Mouse (Mus musculus) stomach, embryonic 14.5 days (tissue): ENCODE data around the gene Bace1. TPM values are rescaled to one million over a fixed set of nuclear protein-coding genes. Genes with fewer than 3 reads are reported as not detected.
A peak's percentile ranks its signal among the peaks of the same experiment; 100 is the strongest.

Source experiments
- ATAC-seq: fragments of 200-750 bp; cut with Nextera tagmentation; 2 replicates; pipeline ENCODE4 v1.8.0; 2017; ENCODE audit warnings: low read depth, moderate TSS enrichment; ENCODE audit not compliant: insufficient number of reproducible peaks, insufficient read depth, low FRiP score
- H3K27ac ChIP-seq: fragments of 300-500 bp; sonication (generic); 2 replicates; pipeline ENCODE4 v1.5.1; 2014; ENCODE audit warnings: mild to moderate bottlenecking, low read length, moderate library complexity, mixed read lengths
- H3K27me3 ChIP-seq: fragments of 300-500 bp; sonication (generic); 2 replicates; pipeline ENCODE4 v1.6.1; 2014; ENCODE audit warnings: low read length, control low read depth, mixed read lengths; ENCODE audit not compliant: control insufficient read depth, insufficient read depth
- H3K36me3 ChIP-seq: fragments of 300-500 bp; sonication (generic); 2 replicates; pipeline ENCODE4 v1.6.1; 2014; ENCODE audit warnings: mild to moderate bottlenecking, control low read depth, low read length, moderate library complexity, mixed read lengths; ENCODE audit not compliant: control insufficient read depth, insufficient read depth
- H3K4me1 ChIP-seq: fragments of 300-500 bp; sonication (generic); 2 replicates; pipeline ENCODE4 v1.6.1; 2014; ENCODE audit warnings: low read length, control low read depth, mixed read lengths; ENCODE audit not compliant: control insufficient read depth, insufficient read depth
- H3K4me2 ChIP-seq: fragments of 300-500 bp; sonication (generic); replicated peaks from 2 replicates; pipeline ENCODE4 v1.6.1; 2014; ENCODE audit warnings: low read depth, low read length, control low read depth
- H3K4me3 ChIP-seq: fragments of 300-500 bp; sonication (generic); 2 replicates; pipeline ENCODE4 v1.5.1; 2014; ENCODE audit warnings: low read depth, low read length, control low read depth
- H3K9ac ChIP-seq: fragments of 300-500 bp; sonication (generic); replicated peaks from 2 replicates; pipeline ENCODE4 v1.6.1; 2014; ENCODE audit warnings: low read depth, mild to moderate bottlenecking, control low read depth, low read length, moderate library complexity, mixed read lengths
- H3K9me3 ChIP-seq: fragments of 300-500 bp; sonication (generic); 2 replicates; pipeline ENCODE4 v1.6.1; 2016; ENCODE audit warnings: low read depth, low read length, control low read depth; ENCODE audit not compliant: control insufficient read depth
- WGBS: fragments of 180-500 bp; shearing (Covaris S2); extraction: QIAGEN DNeasy Blood & Tissue Kit; methylation state at CpG from one replicate; pipeline ENCODE4 v1.1.7; 2014; 5-methylcytosine and 5-hydroxymethylcytosine counted together
- polyA plus RNA-seq: library from polyadenylated mRNA; unstranded; fragments of >200 nt; fragmentation: Nextera tagmentation; extraction: Ambion mirVana; gene quantifications from 2 replicates; pipeline ENCODE4 v1.2.1, GENCODE M21; 2014

Gene Bace1
- polyA plus RNA-seq, 1 experiment from 2014 or later = 34.3 TPM

DNA sequence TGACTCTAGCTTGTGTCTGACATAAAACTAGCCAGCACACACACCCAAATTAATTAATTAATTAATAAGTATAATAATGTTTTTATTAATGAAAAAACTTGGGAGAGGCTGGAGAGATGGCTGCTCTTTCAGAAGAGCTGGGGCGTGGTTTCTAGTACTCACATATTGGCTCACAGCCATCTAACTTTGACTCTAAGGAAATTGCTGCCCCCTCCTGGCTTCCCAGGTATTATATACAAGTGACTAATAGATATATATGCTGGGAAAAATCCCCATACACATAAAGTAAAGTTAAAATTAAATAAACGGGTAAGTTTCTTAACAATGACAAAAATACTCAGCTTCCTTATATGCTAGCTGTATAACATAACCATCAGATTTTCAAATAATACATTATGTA, 39.5 kb downstream of the Bace1 start:
- H3K4me1 ChIP-seq = no peaks in the 10 kb centered on the region
- H3K9ac ChIP-seq = no peak overlapping the region
- no peak overlapping the region for H3K4me3 ChIP-seq
- H3K27ac ChIP-seq = no peak overlapping the region
- H3K36me3 ChIP-seq = peaks cover 33% of the 10 kb centered on the region; the same call in 1 of the 2 replicates
- ATAC-seq = no peak
- no peak overlapping the region for H3K4me2 ChIP-seq
- H3K9me3 ChIP-seq = no peaks in the 10 kb centered on the region
- no peaks in the 10 kb centered on the region for H3K27me3 ChIP-seq
- WGBS = 75% methylated on average over 2 of the region's 2 CpGs

DNA sequence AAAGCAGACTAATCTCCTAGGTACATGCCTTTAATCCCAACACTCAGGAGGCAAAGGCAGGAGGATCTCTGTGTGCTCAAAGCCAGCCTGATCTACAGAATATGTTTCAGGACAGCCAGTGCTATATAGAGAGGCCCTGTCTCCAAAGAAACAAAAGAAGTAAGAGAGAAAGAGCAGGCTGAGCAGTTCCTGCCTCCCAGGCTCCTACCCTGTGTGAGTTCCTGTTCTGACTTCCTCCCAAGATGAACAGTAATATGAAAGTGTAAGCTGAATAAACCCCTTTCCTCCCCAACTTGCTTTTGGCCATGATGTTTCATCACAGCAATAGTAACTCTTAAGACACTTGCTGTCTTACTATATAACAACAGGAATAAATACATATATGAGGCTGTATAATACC, 55.3 kb downstream of the Bace1 start:
- peaks cover 70% of the 10 kb centered on the region for H3K36me3 ChIP-seq
- H3K27ac ChIP-seq = no peak overlapping the region
- H3K27me3 ChIP-seq = no peaks in the 10 kb centered on the region
- H3K9ac ChIP-seq = no peak overlapping the region
- H3K4me2 ChIP-seq = no peak overlapping the region
- no peaks in the 10 kb centered on the region for H3K4me1 ChIP-seq
- ATAC-seq = no peak
- no peak overlapping the region for H3K4me3 ChIP-seq
- no peaks in the 10 kb centered on the region for H3K9me3 ChIP-seq

DNA sequence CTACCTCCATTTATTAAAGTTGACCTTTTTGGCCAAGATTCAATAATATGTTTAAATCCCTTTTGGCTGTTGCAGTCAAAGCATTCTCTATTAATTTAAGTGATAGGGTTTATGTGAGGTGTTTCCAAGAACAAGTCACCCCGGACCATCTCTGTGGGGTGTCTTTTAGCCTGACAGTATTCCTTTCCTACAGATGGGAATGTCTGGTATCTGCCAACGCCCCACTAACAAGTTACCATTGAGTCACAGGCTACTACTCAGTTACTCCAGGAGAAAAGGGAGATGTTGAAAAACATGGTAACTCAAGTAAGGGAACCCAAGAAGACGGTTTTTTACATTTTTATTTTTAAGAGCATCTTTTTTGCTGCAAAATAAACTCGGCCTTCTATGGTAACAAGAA, 66.8 kb downstream of the Bace1 start:
- peak overlapping the region; percentile 80 for H3K4me3 ChIP-seq
- peak overlapping the region; percentile 90 for H3K9ac ChIP-seq
- no peak for ATAC-seq
- 49% methylated on average over 4 of the region's 4 CpGs for WGBS
- H3K9me3 ChIP-seq = no peaks in the 10 kb centered on the region
- H3K27me3 ChIP-seq = no peaks in the 10 kb centered on the region
- no peak overlapping the region for H3K27ac ChIP-seq
- peaks cover 13% of the 10 kb centered on the region for H3K36me3 ChIP-seq
- H3K4me1 ChIP-seq = peaks cover 14% of the 10 kb centered on the region
- peak overlapping the region; percentile 45 for H3K4me2 ChIP-seq

DNA sequence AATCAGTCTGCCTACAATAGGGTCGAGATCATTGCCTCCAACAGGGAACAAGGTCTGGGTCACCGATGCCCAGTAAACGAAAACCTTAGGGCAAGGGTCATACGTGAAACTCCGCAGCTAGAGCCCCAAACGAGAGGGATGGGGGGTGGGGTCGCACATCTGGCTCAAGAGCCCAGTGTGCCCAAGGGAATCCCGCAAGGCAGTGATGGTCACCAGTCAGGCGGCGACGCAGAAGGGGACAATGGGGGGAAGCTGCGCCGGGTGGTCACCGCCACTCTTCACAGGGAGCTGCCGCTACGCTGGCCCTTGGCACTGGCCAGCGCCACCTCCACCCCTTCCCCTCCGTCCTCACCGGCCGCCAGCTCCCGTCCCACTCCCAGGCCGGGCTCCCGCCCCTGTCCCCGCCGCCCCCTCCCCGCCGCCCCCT, 67.4 kb downstream of the Bace1 start:
- WGBS = 2% methylated on average over 23 of the region's 27 CpGs
- Histone ChIP-seq H3K36me3 (peaks cover 14% of the 10 kb centered on the region), H3K27me3 (no peaks in the 10 kb centered on the region), H3K4me3 (peak overlapping the region; percentile 80), H3K9me3 (no peaks in the 10 kb centered on the region), H3K4me1 (peaks cover 14% of the 10 kb centered on the region), H3K27ac (peak overlapping the region; percentile 91), H3K4me2 (peak overlapping the region; percentile 45), H3K9ac (peak overlapping the region; percentile 90)
- peak; percentile 59 for ATAC-seq

DNA sequence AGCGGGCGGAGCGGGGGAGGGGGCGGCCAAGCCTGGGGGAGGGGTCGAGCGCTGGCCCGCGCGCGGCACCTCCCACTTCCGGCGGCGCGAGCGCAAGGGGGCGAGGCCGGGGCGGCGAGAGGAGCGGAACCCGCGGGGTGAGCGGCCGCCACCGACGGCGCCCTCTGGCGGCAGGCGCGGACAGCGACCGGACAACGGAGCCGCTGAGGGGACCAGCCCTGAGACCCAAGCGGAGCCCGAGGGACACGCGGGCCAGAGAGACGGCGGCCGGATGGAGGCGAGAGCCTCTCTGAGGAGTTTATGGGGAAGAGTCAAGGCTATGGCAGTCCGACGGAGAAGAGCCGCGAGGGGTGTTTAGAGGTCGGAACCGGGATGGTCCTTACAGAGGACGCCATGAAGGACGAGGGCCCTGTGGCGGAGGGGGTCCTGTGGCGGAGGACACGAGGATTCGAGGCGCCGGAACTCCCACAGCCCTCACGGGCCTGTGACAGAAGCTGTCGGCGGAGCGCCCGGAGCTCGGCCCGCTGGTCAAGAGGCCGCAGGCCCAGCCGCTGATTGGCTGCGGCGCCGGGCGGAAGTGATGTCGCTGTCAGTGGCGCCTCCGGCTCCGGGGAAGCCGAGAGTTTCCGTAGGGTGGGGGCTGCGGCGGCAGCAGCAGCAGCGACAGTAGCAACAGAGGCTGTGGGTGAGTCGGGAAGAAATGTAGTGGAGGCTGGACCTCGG, 68.1 kb downstream of the Bace1 start, which contains the start of the genes Pcsk7 and Rnf214:
Gene Pcsk7, plus strand, starts transcription at position 143 of the 723 bp plus-strand sequence.
Gene Rnf214, minus strand, starts transcription at position 557 of the 723 bp plus-strand sequence.
- Histone ChIP-seq H3K27me3 (no peaks in the 10 kb centered on the region), H3K4me2 (peak within 1 kb of the TSS; percentile 55), H3K36me3 (peaks cover 19% of the 10 kb centered on the region), H3K27ac (peak within 1 kb of the TSS; percentile 91), H3K9me3 (no peaks in the 10 kb centered on the region), H3K9ac (peak within 1 kb of the TSS; percentile 90), H3K4me1 (peaks cover 14% of the 10 kb centered on the region), H3K4me3 (peak within 1 kb of the TSS; percentile 80)
- WGBS = 0% methylated on average over 72 of the region's 80 CpGs
- peak; percentile 90 for ATAC-seq

DNA sequence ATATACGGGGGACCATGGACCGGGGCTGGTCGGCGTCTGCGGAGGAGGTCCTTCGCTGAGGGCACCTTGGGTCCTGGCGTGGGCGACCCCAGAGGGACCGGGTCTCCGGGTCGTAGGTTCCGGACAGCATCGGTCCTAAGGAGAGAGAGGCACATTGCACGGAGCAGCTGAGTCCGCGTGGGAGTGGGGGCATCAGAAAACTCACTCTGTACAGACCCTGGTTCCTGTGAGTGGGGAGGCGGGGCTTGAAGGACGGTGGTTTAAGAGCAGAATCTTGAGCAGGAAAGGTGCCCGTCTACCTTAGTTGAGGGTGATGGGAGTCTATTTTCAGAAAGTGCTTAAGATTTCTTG, 68.7 kb downstream of the Bace1 start:
- no peak for ATAC-seq
- peak overlapping the region; percentile 55 for H3K4me2 ChIP-seq
- peaks cover 14% of the 10 kb centered on the region for H3K4me1 ChIP-seq
- no peaks in the 10 kb centered on the region for H3K27me3 ChIP-seq
- under 1% methylated on average over 19 of the region's 19 CpGs for WGBS
- H3K9me3 ChIP-seq = no peaks in the 10 kb centered on the region
- H3K4me3 ChIP-seq = peak overlapping the region; percentile 80
- H3K36me3 ChIP-seq = peaks cover 20% of the 10 kb centered on the region
- H3K9ac ChIP-seq = peak overlapping the region; percentile 90
- peak overlapping the region; percentile 91 for H3K27ac ChIP-seq

DNA sequence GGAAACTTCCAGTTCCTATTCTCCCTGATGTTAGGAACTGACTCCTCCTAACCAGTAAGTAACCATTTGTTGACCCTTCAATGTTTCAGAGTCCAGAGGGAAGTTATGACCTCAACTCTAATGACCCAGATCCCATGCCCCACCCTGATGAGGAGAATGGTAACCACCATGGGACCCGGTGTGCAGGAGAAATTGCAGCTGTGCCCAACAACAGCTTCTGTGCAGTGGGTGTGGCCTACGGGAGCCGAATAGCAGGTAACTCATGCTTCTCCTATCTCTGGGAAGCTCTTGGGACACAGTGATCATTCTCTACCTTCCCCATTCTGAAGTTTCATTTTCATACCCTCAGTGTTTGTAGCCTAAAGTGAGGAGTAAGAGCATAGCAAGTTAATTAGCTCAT, 72.6 kb downstream of the Bace1 start:
- H3K9ac ChIP-seq = no peak overlapping the region
- H3K27ac ChIP-seq = no peak overlapping the region
- peaks cover 7% of the 10 kb centered on the region; the same call in 1 of the 2 replicates for H3K4me1 ChIP-seq
- peaks cover 53% of the 10 kb centered on the region for H3K36me3 ChIP-seq
- 95% methylated on average over 3 of the region's 3 CpGs for WGBS
- H3K4me3 ChIP-seq = no peak overlapping the region
- H3K27me3 ChIP-seq = no peaks in the 10 kb centered on the region
- ATAC-seq = no peak
- H3K4me2 ChIP-seq = no peak overlapping the region
- H3K9me3 ChIP-seq = no peaks in the 10 kb centered on the region

DNA sequence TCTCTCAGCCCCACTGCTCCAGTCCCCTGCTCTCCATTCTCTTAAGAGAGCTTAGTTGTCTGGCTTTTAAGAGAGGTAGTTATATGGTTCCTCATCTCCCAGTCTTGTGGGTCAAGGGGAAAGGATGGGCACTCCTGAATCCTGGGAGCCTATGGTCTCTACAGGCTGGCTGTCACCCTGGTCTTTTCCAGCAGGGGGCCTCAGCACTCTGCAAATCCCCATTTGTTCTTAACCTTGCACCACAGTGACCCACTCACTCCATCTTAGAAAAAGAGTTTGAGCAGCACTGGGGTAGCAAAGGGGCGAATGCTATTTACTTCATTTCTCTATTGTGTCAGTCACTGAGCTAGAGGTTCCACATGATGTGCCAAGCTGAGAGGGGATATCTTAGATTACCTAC, 73.3 kb downstream of the Bace1 start:
- no peak overlapping the region for H3K4me3 ChIP-seq
- no peak overlapping the region for H3K27ac ChIP-seq
- no peaks in the 10 kb centered on the region for H3K9me3 ChIP-seq
- no peak for ATAC-seq
- H3K4me2 ChIP-seq = no peak overlapping the region
- no peaks in the 10 kb centered on the region for H3K27me3 ChIP-seq
- H3K4me1 ChIP-seq = peaks cover 7% of the 10 kb centered on the region; the same call in 1 of the 2 replicates
- WGBS = 57% methylated on average over 1 of the region's 1 CpGs
- H3K9ac ChIP-seq = no peak overlapping the region
- peaks cover 59% of the 10 kb centered on the region for H3K36me3 ChIP-seq
